20 mouse cellular contexts compared by ENCODE assay signal in genomic region chr12:99412034-99412433, GRCm38 (mm10).
DNase-seq lines count a peak whose midpoint lies in the region; TF ChIP-seq lines count a peak whose summit lies in the region.
"Had no signal": no experiment of that assay in that cellular context is flagged by ENCODE, and none has a peak within 500 bp of the region (broad histone marks: within the 10 kb centered on the region; RNA-seq: fewer than 3 reads in every experiment).

No protein-coding gene starts in this region.

- no peak overlapping the region for H3K27ac ChIP-seq in thymus, adult 2 months (ENCODE audit: control insufficient read depth, insufficient read depth, low read length)
- no peak overlapping the region for H3K27ac ChIP-seq in embryonic facial prominence, embryonic 10.5 days (replicated peaks)
- H3K27ac ChIP-seq: embryonic facial prominence, embryonic 12.5 days; heart, adult 2 months; heart, embryonic 15.5 days; left cerebral cortex, adult 2 months had no signal

- no peak for TF ChIP-seq POLR2A in thymus, adult 2 months (IDR thresholded peaks at IDR 0.05; ENCODE audit: control insufficient read depth, extremely low read depth, insufficient read depth, low read length, poor library complexity)

- peaks cover 7% of the 10 kb centered on the region; the same call in 1 of the 2 replicates for H3K4me1 ChIP-seq in thymus, adult 2 months (replicated peaks; ENCODE audit: control insufficient read depth, insufficient read depth, low read length)
- peaks cover 33% of the 10 kb centered on the region for H3K4me1 ChIP-seq in embryonic facial prominence, embryonic 10.5 days

- H3K27me3 ChIP-seq in thymus, adult 2 months (ENCODE audit: control insufficient read depth, insufficient read depth, low read length) = no peaks in the 10 kb centered on the region
- no peaks in the 10 kb centered on the region for H3K27me3 ChIP-seq in embryonic facial prominence, embryonic 10.5 days (replicated peaks; ENCODE audit: low read depth, poor library complexity, severe bottlenecking)
- H3K27me3 ChIP-seq: embryonic facial prominence, embryonic 12.5 days; heart, embryonic 15.5 days had no signal

- DNase-seq in ES-CJ7 (ENCODE audit: low read depth, low spot score) (peak; percentile 67), ZHBTc4 (ENCODE audit: low read depth, low spot score) (peak; percentile 25), MN1 (ENCODE audit: low spot score) (no peak)
- peak; percentile 79 for DNase-seq in kidney, adult 9 months
- DNase-seq in kidney, postnatal 36 days = peak; percentile 74 to 77
- no peak for DNase-seq in thymus, adult 2 months
- no peak for DNase-seq in embryonic facial prominence, embryonic 10.5 days (ENCODE audit: low spot score)
- DNase-seq: adrenal gland, adult 8-10 months; cerebellum, adult 9-10 months; gastrocnemius, postnatal 14 days; heart, adult 2 months; lung, adult 2 months; lung, postnatal 4 days; right cerebral cortex, postnatal 14 days; spleen, adult 18-20 months; thymus, postnatal 14 days had no signal

- no peak for TF ChIP-seq CTCF in thymus, adult 2 months (IDR thresholded peaks at IDR 0.05; ENCODE audit: borderline replicate concordance, control insufficient read depth, extremely low read depth, insufficient read depth, low read length, poor library complexity)

- H3K36me3 ChIP-seq in thymus, adult 2 months (ENCODE audit: control insufficient read depth, insufficient read depth, low read length) = no peaks in the 10 kb centered on the region
- H3K36me3 ChIP-seq in embryonic facial prominence, embryonic 10.5 days (replicated peaks) = no peaks in the 10 kb centered on the region; the same call in 1 of the 2 replicates
- H3K36me3 ChIP-seq: embryonic facial prominence, embryonic 12.5 days; heart, embryonic 15.5 days had no signal

- 94% methylated on average over 7 of the region's 7 CpGs for WGBS in thymus, adult 2 months
- WGBS in embryonic facial prominence, embryonic 10.5 days = 23% methylated on average over 7 of the region's 7 CpGs

- no peak overlapping the region for H3K4me3 ChIP-seq in thymus, adult 2 months (ENCODE audit: control insufficient read depth, insufficient read depth, low read length)
- H3K4me3 ChIP-seq in embryonic facial prominence, embryonic 10.5 days = no peak overlapping the region
- H3K4me3 ChIP-seq: embryonic facial prominence, embryonic 12.5 days; erythroblast, embryonic 14.5 days; heart, adult 2 months; heart, embryonic 15.5 days; left cerebral cortex, adult 2 months had no signal

- no peaks in the 10 kb centered on the region for H3K9me3 ChIP-seq in embryonic facial prominence, embryonic 10.5 days
- H3K9me3 ChIP-seq: embryonic facial prominence, embryonic 12.5 days; heart, embryonic 15.5 days had no signal

Comparison
In these comparisons a context has a peak if more than half of its experiments do, and no peak if none do; other contexts are left out.
1. DNase-seq: peak in ES-CJ7 (single experiment), ZHBTc4 (single experiment), kidney, adult 9 months (single experiment) and kidney, postnatal 36 days (2 of 2); none in thymus, adult 2 months (single experiment), MN1 (single experiment) and embryonic facial prominence, embryonic 10.5 days (single experiment).